Mouse (Mus musculus) hindbrain, embryonic 14.5 days (tissue): ENCODE data around the gene Zfp618. TPM values are rescaled to one million over a fixed set of nuclear protein-coding genes. Genes with fewer than 3 reads are reported as not detected.

Experiments used
- ATAC-seq: fragments of 200-750 bp; cut with Nextera tagmentation; 2 replicates; pipeline ENCODE4 v1.8.0; 2017; ENCODE audit warnings: moderate number of reproducible peaks, mild to moderate bottlenecking, moderate TSS enrichment, moderate library complexity; ENCODE audit not compliant: low FRiP score
- DNase-seq: peaks from one replicate; pipeline ENCODE4 v3.0.0-alpha.2; 2015; ENCODE audit warnings: low spot score
- H3K27ac ChIP-seq: fragments of 300-500 bp; sonication (generic); 2 replicates; pipeline ENCODE4 v1.5.1; 2014; ENCODE audit warnings: mild to moderate bottlenecking, moderate library complexity
- H3K27me3 ChIP-seq: fragments of 300-500 bp; sonication (generic); 2 replicates; pipeline ENCODE4 v1.6.1; 2014; ENCODE audit warnings: mild to moderate bottlenecking, low read length, mixed read lengths; ENCODE audit not compliant: control insufficient read depth, insufficient read depth
- H3K36me3 ChIP-seq: fragments of 300-500 bp; sonication (generic); replicated peaks from 2 replicates; pipeline ENCODE4 v1.6.1; 2014; ENCODE audit not compliant: control insufficient read depth, insufficient read depth
- H3K4me1 ChIP-seq: fragments of 300-500 bp; sonication (generic); replicated peaks from 2 replicates; pipeline ENCODE4 v1.6.1; 2014; ENCODE audit warnings: antibody characterized with exemption, low read length, mixed read lengths; ENCODE audit not compliant: control insufficient read depth, insufficient read depth
- H3K4me2 ChIP-seq: fragments of 300-500 bp; sonication (generic); replicated peaks from 2 replicates; pipeline ENCODE4 v1.6.1; 2014; ENCODE audit warnings: mild to moderate bottlenecking, moderate library complexity
- H3K4me3 ChIP-seq: fragments of 300-500 bp; sonication (generic); replicated peaks from 2 replicates; pipeline ENCODE4 v1.5.1; 2014; ENCODE audit warnings: mild to moderate bottlenecking, low read length
- H3K9ac ChIP-seq: fragments of 300-500 bp; sonication (generic); 2 replicates; pipeline ENCODE4 v1.6.1; 2014
- H3K9me3 ChIP-seq: fragments of 300-500 bp; sonication (generic); 2 replicates; pipeline ENCODE4 v1.6.1; 2016; ENCODE audit warnings: low read length; ENCODE audit not compliant: control insufficient read depth
- WGBS: fragments of 180-500 bp; shearing (Covaris S2); extraction: QIAGEN DNeasy Blood & Tissue Kit; methylation state at CpG from one replicate; pipeline ENCODE4 v1.1.7; 2014; 5-methylcytosine and 5-hydroxymethylcytosine counted together
- polyA plus RNA-seq: library from polyadenylated mRNA; unstranded; fragments of >200 nt; fragmentation: Nextera tagmentation; extraction: Ambion mirVana; gene quantifications from 2 replicates; pipeline ENCODE4 v1.2.1, GENCODE M21; 2014

Gene Zfp618
- polyA plus RNA-seq, 1 experiment from 2014 or later: 37.0 TPM

GRCm38 (mm10) chr4:63023465-63023864 is 58.1 kb downstream of the Zfp618 start:
- ATAC-seq (no peak), DNase-seq (no peak)
- H3K4me3 ChIP-seq: no peak overlapping the region
- H3K9me3 ChIP-seq: no peaks in the 10 kb centered on the region
- H3K27me3 ChIP-seq: no peaks in the 10 kb centered on the region
- H3K27ac ChIP-seq: no peak overlapping the region
- H3K4me2 ChIP-seq: no peak overlapping the region
- H3K36me3 ChIP-seq: no peaks in the 10 kb centered on the region
- 95% methylated on average over 7 of the region's 7 CpGs for WGBS
- no peaks in the 10 kb centered on the region; the same call in 1 of the 2 replicates for H3K4me1 ChIP-seq
- H3K9ac ChIP-seq: no peak overlapping the region

- H3K9me3 ChIP-seq: no peaks in the 10 kb centered on the region
- H3K9ac ChIP-seq: no peak overlapping the region
- no peaks in the 10 kb centered on the region for H3K36me3 ChIP-seq
- H3K27me3 ChIP-seq: no peaks in the 10 kb centered on the region
- no peak overlapping the region for H3K27ac ChIP-seq
- ATAC-seq (no peak), DNase-seq (no peak)
- H3K4me1 ChIP-seq: no peaks in the 10 kb centered on the region; the same call in 1 of the 2 replicates
- H3K4me3 ChIP-seq: no peak overlapping the region
- 98% methylated on average over 7 of the region's 7 CpGs for WGBS
- no peak overlapping the region for H3K4me2 ChIP-seq
Measured at GRCm38 (mm10) chr4:63024098-63024497, 58.7 kb downstream of the Zfp618 start.

DNA sequence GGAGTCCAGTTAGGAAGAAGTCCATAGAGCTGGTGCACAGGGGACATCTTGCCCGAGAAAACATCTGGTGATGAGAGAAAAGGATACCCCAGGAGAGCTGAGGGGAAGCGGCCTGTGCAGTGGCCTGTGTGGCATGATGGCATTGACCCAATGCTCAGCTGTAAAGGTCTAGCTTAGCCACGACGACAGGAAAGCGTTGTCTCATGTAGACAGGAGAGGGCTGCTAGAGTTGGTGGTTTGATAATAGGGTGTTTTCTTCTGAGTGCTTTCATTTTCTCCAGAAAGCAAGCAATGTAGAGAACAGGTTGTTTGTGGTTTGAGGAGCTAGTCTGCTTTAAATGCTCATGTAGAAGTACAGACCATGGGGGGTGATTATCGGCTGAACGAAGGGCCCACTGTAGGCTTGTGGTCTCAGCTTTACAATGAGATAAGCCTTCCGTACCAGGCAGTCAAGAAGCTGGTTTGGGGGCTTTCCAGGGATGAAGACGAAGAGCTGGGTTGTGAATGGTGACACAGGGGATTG is 59.4 kb downstream of the Zfp618 start:
- H3K4me2 ChIP-seq: no peak overlapping the region
- H3K36me3 ChIP-seq: no peaks in the 10 kb centered on the region
- no peaks in the 10 kb centered on the region for H3K9me3 ChIP-seq
- H3K27me3 ChIP-seq: no peaks in the 10 kb centered on the region
- 86% methylated on average over 9 of the region's 9 CpGs for WGBS
- no peak overlapping the region for H3K9ac ChIP-seq
- H3K4me1 ChIP-seq: no peaks in the 10 kb centered on the region; the same call in 1 of the 2 replicates
- ATAC-seq (no peak), DNase-seq (no peak)
- H3K4me3 ChIP-seq: no peak overlapping the region
- H3K27ac ChIP-seq: no peak overlapping the region

DNA sequence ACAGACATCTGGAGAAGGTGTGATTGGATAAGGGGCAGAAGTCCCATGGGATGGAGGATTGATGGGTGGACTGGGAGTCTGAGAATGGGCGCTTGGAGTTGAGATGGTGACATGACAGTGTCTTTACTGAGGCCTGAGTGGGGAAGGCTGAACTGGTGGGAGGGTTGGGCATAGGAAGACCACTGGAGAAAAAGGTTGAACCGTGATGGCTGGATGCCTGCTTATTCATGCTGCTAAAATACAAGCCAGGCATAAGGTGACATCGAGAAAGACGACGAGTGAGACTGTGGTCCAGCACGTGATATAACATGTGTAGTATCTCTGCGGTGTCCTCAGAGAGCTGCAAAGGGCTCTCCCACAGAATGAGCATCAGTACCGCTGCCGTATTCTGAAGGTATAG is 59.9 kb downstream of the Zfp618 start:
- H3K36me3 ChIP-seq: no peaks in the 10 kb centered on the region
- no peaks in the 10 kb centered on the region for H3K9me3 ChIP-seq
- H3K4me1 ChIP-seq: 0 out of 2 replicates have a peak, but pooled peaks cover 4% of the 10 kb centered on the region
- no peak overlapping the region for H3K4me2 ChIP-seq
- no peak overlapping the region for H3K4me3 ChIP-seq
- no peak overlapping the region for H3K27ac ChIP-seq
- no peaks in the 10 kb centered on the region for H3K27me3 ChIP-seq
- 93% methylated on average over 9 of the region's 9 CpGs for WGBS
- no peak overlapping the region for H3K9ac ChIP-seq
- ATAC-seq (no peak), DNase-seq (no peak)

DNA sequence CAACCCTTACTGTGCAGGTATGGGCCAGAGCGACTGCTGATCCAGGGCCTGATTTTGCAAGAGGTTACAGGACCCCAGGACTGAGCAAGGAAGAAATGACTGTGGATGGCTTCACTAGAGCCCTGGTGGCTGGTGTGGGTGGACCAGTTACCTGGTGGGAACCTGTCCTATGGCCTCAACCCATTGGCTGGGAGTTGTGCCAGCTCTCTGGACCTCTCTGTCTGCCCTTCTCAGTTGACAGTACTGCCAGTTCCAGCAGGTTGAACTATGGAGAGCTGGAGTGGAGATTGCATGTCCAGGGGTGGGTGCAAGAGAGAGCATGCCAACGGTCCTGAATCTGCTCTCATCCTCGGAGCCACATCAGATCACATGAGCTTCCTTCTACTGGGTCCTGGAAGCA is 60.9 kb downstream of the Zfp618 start:
- H3K4me2 ChIP-seq: no peak overlapping the region
- DNase-seq (no peak), ATAC-seq (0 out of 2 replicates have a peak, but pooled peaks have one; percentile 31)
- no peaks in the 10 kb centered on the region for H3K27me3 ChIP-seq
- H3K36me3 ChIP-seq: no peaks in the 10 kb centered on the region
- 0 out of 2 replicates have a peak, but pooled peaks cover 4% of the 10 kb centered on the region for H3K4me1 ChIP-seq
- no peak overlapping the region for H3K4me3 ChIP-seq
- no peaks in the 10 kb centered on the region for H3K9me3 ChIP-seq
- WGBS: 98% methylated on average over 3 of the region's 3 CpGs
- no peak overlapping the region for H3K9ac ChIP-seq
- no peak overlapping the region for H3K27ac ChIP-seq

GRCm38 (mm10) chr4:63027451-63027850 is 62.1 kb downstream of the Zfp618 start:
- Histone ChIP-seq H3K9ac (no peak overlapping the region), H3K4me1 (0 out of 2 replicates have a peak, but pooled peaks cover 4% of the 10 kb centered on the region), H3K4me3 (no peak overlapping the region), H3K4me2 (no peak overlapping the region), H3K27ac (no peak overlapping the region), H3K9me3 (no peaks in the 10 kb centered on the region), H3K27me3 (no peaks in the 10 kb centered on the region), H3K36me3 (no peaks in the 10 kb centered on the region)
- DNase-seq: no peak
- ATAC-seq: no peak

- H3K4me2 ChIP-seq: no peak overlapping the region
- H3K36me3 ChIP-seq: no peaks in the 10 kb centered on the region
- 44% methylated on average over 5 of the region's 5 CpGs for WGBS
- H3K9me3 ChIP-seq: no peaks in the 10 kb centered on the region
- DNase-seq (no peak), ATAC-seq (no peak)
- H3K27me3 ChIP-seq: no peaks in the 10 kb centered on the region
- no peak overlapping the region for H3K9ac ChIP-seq
- no peak overlapping the region for H3K4me3 ChIP-seq
- H3K27ac ChIP-seq: no peak overlapping the region
- H3K4me1 ChIP-seq: peaks cover 16% of the 10 kb centered on the region; the same call in 1 of the 2 replicates
Measured at GRCm38 (mm10) chr4:63030157-63030556, 64.8 kb downstream of the Zfp618 start.

DNA sequence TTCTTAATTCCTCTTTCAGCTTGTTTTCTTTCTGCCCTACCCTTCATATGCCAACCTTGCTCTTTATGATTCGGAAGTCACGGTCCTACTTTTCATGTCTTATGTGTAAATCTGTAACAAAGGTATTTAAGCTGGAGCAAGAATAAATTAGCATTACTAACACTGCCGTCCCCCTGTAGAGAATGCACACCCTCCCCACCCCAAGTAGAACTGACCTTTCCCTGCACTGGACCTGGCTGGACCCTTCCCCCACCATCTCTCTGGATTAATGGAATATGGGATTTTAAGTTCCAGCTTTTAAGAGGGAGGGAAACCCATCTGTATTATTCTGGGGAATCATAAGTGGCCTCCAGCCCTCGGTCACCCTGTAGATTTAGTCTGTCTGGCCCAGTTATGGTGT is 65.9 kb downstream of the Zfp618 start:
- no peak overlapping the region for H3K4me2 ChIP-seq
- H3K4me3 ChIP-seq: no peak overlapping the region
- no peaks in the 10 kb centered on the region for H3K36me3 ChIP-seq
- DNase-seq (no peak), ATAC-seq (no peak)
- H3K9me3 ChIP-seq: no peaks in the 10 kb centered on the region
- no peaks in the 10 kb centered on the region for H3K27me3 ChIP-seq
- H3K27ac ChIP-seq: no peak overlapping the region
- 49% methylated on average over 4 of the region's 4 CpGs for WGBS
- H3K4me1 ChIP-seq: peaks cover 19% of the 10 kb centered on the region; the same call in 1 of the 2 replicates
- H3K9ac ChIP-seq: no peak overlapping the region

DNA sequence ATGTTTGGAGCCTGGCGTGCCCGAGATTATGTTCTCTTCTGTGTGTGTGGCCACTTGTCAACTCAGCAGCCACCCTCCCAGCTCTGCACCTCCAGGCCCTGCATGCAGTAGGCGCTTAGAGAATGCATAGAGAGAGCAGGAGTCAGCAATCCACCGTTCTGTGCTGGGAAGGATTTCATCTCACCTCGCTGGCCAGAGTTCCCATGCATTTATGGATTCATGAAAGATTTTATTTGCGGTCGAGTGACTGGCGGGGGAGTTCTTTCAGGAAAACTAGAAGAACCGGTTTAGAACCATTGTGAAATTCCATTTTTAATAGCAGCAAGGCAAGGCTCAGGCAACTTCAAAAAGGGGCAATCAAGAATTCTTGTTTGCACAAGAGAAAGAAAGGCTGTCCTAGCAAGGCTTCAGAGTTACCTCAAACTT is 67.2 kb downstream of the Zfp618 start:
- ATAC-seq (no peak), DNase-seq (no peak)
- Histone ChIP-seq H3K4me3 (no peak overlapping the region), H3K9ac (no peak overlapping the region), H3K27me3 (no peaks in the 10 kb centered on the region), H3K27ac (no peak overlapping the region), H3K9me3 (no peaks in the 10 kb centered on the region), H3K4me1 (peaks cover 19% of the 10 kb centered on the region; the same call in 1 of the 2 replicates), H3K4me2 (no peak overlapping the region), H3K36me3 (no peaks in the 10 kb centered on the region)
- WGBS: 76% methylated on average over 9 of the region's 9 CpGs

DNA sequence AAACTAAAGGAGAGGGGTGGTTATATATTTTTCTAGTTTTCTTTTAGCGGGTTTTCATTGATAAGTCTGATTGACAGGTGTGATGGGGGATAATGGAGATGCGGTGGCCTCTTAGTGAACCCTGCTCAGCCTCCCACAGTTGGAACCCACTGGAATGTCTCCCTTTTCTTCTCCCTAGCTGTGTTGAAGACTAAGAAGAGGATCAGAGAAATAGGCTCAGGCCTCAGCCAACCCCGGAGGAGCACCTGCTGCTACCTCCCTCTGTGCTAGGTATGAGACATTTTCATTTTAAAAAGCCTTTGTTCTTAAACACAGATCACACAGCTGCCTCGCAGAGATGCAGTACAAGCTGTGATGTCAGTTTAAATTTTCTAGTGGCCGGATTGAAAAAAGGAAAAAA is 68.4 kb downstream of the Zfp618 start:
- Histone ChIP-seq H3K4me3 (no peak overlapping the region), H3K27me3 (no peaks in the 10 kb centered on the region), H3K4me2 (no peak overlapping the region), H3K36me3 (no peaks in the 10 kb centered on the region), H3K9me3 (no peaks in the 10 kb centered on the region), H3K27ac (no peak overlapping the region), H3K9ac (no peak overlapping the region), H3K4me1 (peaks cover 19% of the 10 kb centered on the region; the same call in 1 of the 2 replicates)
- no peak for ATAC-seq
- 20% methylated on average over 5 of the region's 5 CpGs for WGBS
- no peak for DNase-seq
